Comparison of ENCODE assay signal across 7 mouse cellular contexts in the genomic region with DNA sequence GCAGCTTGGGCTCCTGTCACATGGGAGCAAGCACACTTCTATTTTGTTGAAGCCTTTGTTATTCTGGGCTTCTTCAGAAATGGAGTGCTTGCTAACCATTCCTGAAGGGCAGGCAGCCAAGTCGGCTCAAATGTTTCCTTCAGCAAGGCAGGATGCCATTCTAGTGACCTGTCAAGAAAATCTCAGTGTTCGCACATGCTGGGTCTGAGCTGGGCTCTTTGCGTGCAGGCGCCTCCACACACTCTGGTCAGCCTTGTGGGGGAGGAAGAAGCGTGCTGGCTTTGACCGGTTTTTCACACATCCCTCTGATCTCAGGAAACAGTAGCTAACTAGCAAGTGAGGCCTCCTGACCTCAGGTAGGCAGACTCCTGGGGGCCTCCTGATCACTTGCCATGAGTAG. TPM values are rescaled to one million over a fixed set of nuclear protein-coding genes. Genes with fewer than 3 reads are reported as not detected.
DNase-seq lines count a peak whose midpoint lies in the region; ATAC-seq lines count a peak whose summit lies in the region.

No protein-coding gene starts in this region.

- H3K4me3 ChIP-seq in megakaryocyte, embryonic 14.5 days (replicated peaks), result peak overlapping the region; percentile 16
- no peak overlapping the region for H3K4me3 ChIP-seq in heart, embryonic 13.5 days

- intact Hi-C loops in left cerebral cortex, postnatal 4 days (cut with DNase I), result loop anchor here (5.0 kb wide), 1 partner anchor 43 kb away; a partner anchor contains a TSS

- H3K4me1 ChIP-seq in megakaryocyte, embryonic 14.5 days, result peaks cover 89% of the 10 kb centered on the region
- peaks cover 54% of the 10 kb centered on the region for H3K4me1 ChIP-seq in heart, embryonic 13.5 days

- DNase-seq in cerebellum, adult 8-10 months, result peak; percentile 56
- DNase-seq in left cerebral cortex, postnatal 4 days, result peak; percentile 56
- no peak for DNase-seq in thymus, postnatal 36 days

- no peaks in the 10 kb centered on the region for H3K9me3 ChIP-seq in megakaryocyte, embryonic 14.5 days
- H3K9me3 ChIP-seq in heart, embryonic 13.5 days, result no peaks in the 10 kb centered on the region

- peaks cover 39% of the 10 kb centered on the region for H3K27me3 ChIP-seq in megakaryocyte, embryonic 14.5 days (replicated peaks)
- H3K27me3 ChIP-seq in heart, embryonic 13.5 days (replicated peaks), result 0 out of 2 replicates have a peak, but pooled peaks cover 14% of the 10 kb centered on the region

- 7% methylated on average over 6 of the region's 6 CpGs for WGBS in heart, embryonic 13.5 days

- H3K4me2 ChIP-seq in heart, embryonic 13.5 days, result peak overlapping the region; percentile 5; the same call in 1 of the 2 replicates

- H3K27ac ChIP-seq in heart, embryonic 13.5 days (replicated peaks), result peak overlapping the region; percentile 65

- no peaks in the 10 kb centered on the region for H3K36me3 ChIP-seq in megakaryocyte, embryonic 14.5 days (replicated peaks; ENCODE audit: low read length)
- H3K36me3 ChIP-seq in heart, embryonic 13.5 days, result no peaks in the 10 kb centered on the region

- no peak for ATAC-seq in megakaryocyte, adult 5-6 weeks (ENCODE audit: poor library complexity, severe bottlenecking)
- ATAC-seq in heart, embryonic 13.5 days (ENCODE audit: extremely low read depth, insufficient number of reproducible peaks, low FRiP score, low TSS enrichment), result no peak
- no peak for ATAC-seq in megakaryocyte-erythroid progenitor cell, adult 5-6 weeks (replicated peaks; ENCODE audit: low FRiP score, low TSS enrichment, poor library complexity, severe bottlenecking)

- H3K9ac ChIP-seq in heart, embryonic 13.5 days, result peak overlapping the region; percentile 16; the same call in 1 of the 2 replicates

RNA-seq across cellular contexts. Expression of a gene that starts 3.8 kb away (rescaled TPM):
- polyA plus RNA-seq in megakaryocyte, embryonic 14.5 days (2012; ENCODE audit: insufficient read depth, low replicate concordance), result 6.4 and 18.4 TPM in 2 replicates
- total RNA-seq in megakaryocyte, adult 5-6 weeks (2015), result 22.0 and 23.2 TPM in 2 replicates
- total RNA-seq in megakaryocyte, adult 5-6 weeks (2017), result 39.8 and 62.2 TPM in 2 replicates
- polyA plus RNA-seq in heart, embryonic 13.5 days (2015; fragmentation: Nextera tagmentation; extraction: Ambion mirVana), result 34.1 and 37.8 TPM in 2 replicates
- 10 to 100 TPM; 61.9 to 64.5 TPM for total RNA-seq in left cerebral cortex, postnatal 4 days (2021)
- 23.9 and 25.4 TPM in 2 replicates for total RNA-seq in megakaryocyte-erythroid progenitor cell, adult 5-6 weeks (2014; fragmentation: Nextera tagmentation)
- total RNA-seq in megakaryocyte-erythroid progenitor cell, adult 5-6 weeks (2017), result 29.4 and 35.1 TPM in 2 replicates

RNA-seq across cellular contexts. Expression of a gene that starts 11.0 kb away (rescaled TPM):
- polyA plus RNA-seq in megakaryocyte, embryonic 14.5 days (2012; ENCODE audit: insufficient read depth, low replicate concordance), result not detected in 2 replicates
- total RNA-seq in megakaryocyte, adult 5-6 weeks (2015), result 0.04 TPM in 1 of 2 replicates, not detected in the other
- total RNA-seq in megakaryocyte, adult 5-6 weeks (2017), result not detected in 2 replicates
- not detected in 2 replicates for polyA plus RNA-seq in heart, embryonic 13.5 days (2015; fragmentation: Nextera tagmentation; extraction: Ambion mirVana)
- total RNA-seq in left cerebral cortex, postnatal 4 days (2021), result 10 to 100 TPM; 16.6 to 17.4 TPM
- total RNA-seq in megakaryocyte-erythroid progenitor cell, adult 5-6 weeks (2014; fragmentation: Nextera tagmentation), result not detected in 2 replicates
- total RNA-seq in megakaryocyte-erythroid progenitor cell, adult 5-6 weeks (2017), result not detected in 2 replicates

RNA-seq across cellular contexts. Expression of a gene that starts 44.9 kb away (rescaled TPM):
- 2.3 and 13.9 TPM in 2 replicates for polyA plus RNA-seq in megakaryocyte, embryonic 14.5 days (2012; ENCODE audit: insufficient read depth, low replicate concordance)
- total RNA-seq in megakaryocyte, adult 5-6 weeks (2015), result 3.3 and 4.9 TPM in 2 replicates
- 4.5 and 6.6 TPM in 2 replicates for total RNA-seq in megakaryocyte, adult 5-6 weeks (2017)
- polyA plus RNA-seq in heart, embryonic 13.5 days (2015; fragmentation: Nextera tagmentation; extraction: Ambion mirVana), result 23.9 and 24.8 TPM in 2 replicates
- 10 to 100 TPM; 19.8 to 20.5 TPM for total RNA-seq in left cerebral cortex, postnatal 4 days (2021)
- total RNA-seq in megakaryocyte-erythroid progenitor cell, adult 5-6 weeks (2014; fragmentation: Nextera tagmentation), result 14.0 and 20.9 TPM in 2 replicates
- 14.8 and 16.7 TPM in 2 replicates for total RNA-seq in megakaryocyte-erythroid progenitor cell, adult 5-6 weeks (2017)

RNA-seq across cellular contexts. Expression of a gene that starts 56.0 kb away (rescaled TPM):
- polyA plus RNA-seq in megakaryocyte, embryonic 14.5 days (2012; ENCODE audit: insufficient read depth, low replicate concordance), result 509 and 1,399 TPM in 2 replicates
- 55.7 and 58.0 TPM in 2 replicates for total RNA-seq in megakaryocyte, adult 5-6 weeks (2015)
- 32.0 and 39.1 TPM in 2 replicates for total RNA-seq in megakaryocyte, adult 5-6 weeks (2017)
- polyA plus RNA-seq in heart, embryonic 13.5 days (2015; fragmentation: Nextera tagmentation; extraction: Ambion mirVana), result 150 and 155 TPM in 2 replicates
- 100 to 1,000 TPM; 117 to 118 TPM for total RNA-seq in left cerebral cortex, postnatal 4 days (2021)
- 143 and 144 TPM in 2 replicates for total RNA-seq in megakaryocyte-erythroid progenitor cell, adult 5-6 weeks (2014; fragmentation: Nextera tagmentation)
- 51.7 and 76.2 TPM in 2 replicates for total RNA-seq in megakaryocyte-erythroid progenitor cell, adult 5-6 weeks (2017)

Comparison
In these comparisons a context has a peak if more than half of its experiments do, and no peak if none do; other contexts are left out.
1. DNase-seq: peak in cerebellum, adult 8-10 months (single experiment) and left cerebral cortex, postnatal 4 days (single experiment); none in thymus, postnatal 36 days (0 of 2).
2. RNA of a gene that starts 11.0 kb away (total RNA-seq): 16.6 to 17.4 TPM in left cerebral cortex, postnatal 4 days; 0.04 TPM in megakaryocyte, adult 5-6 weeks and not detected in megakaryocyte-erythroid progenitor cell, adult 5-6 weeks; every median in the first group is over 10 times any median in the second.